Mouse (Mus musculus): ENCODE data around the gene Hint2. TPM values are rescaled to one million over a fixed set of nuclear protein-coding genes. Genes with fewer than 3 reads are reported as not detected.

Gene Hint2
- total RNA-seq, 4 experiments from 2014 or later: 25.3 to 39.2 (median 37.6) TPM

GRCm38 (mm10) chr4:43604751-43605685 lies 51.2 kb downstream of the Hint2 start:
- no peak for DNase-seq (ENCODE audit: low spot score in 2 of 2)

Small RNA genes lying within 50 kb of the gene (microRNA-seq; reads per million reads assigned to microRNA genes)
- gene Gm25262: 0 reads per million in 2 experiments

Other genes with a start within 250 kb of the Hint2 start
- gene Fam166b, start 227.3 kb downstream of the Hint2 start, total RNA-seq (2022): 1 to 10 TPM in 2 of 4 experiments, under 1 TPM in 2; 0.31 to 3.7 (median 1.3) TPM
- 10 to 100 TPM; 76.6 to 82.7 (median 81.8) TPM for gene Tesk1, start 214.5 kb downstream of the Hint2 start, total RNA-seq (2022)
- gene Cd72, start 201.8 kb downstream of the Hint2 start, total RNA-seq (2022): 1 to 10 TPM in 1 of 4 experiments, under 1 TPM in 2, not detected in 1; 0.49 to 1.2 (median 0.81) TPM
- not detected for gene Sit1, start 172.7 kb downstream of the Hint2 start, total RNA-seq (2022)
- gene Ccdc107, start 163.6 kb downstream of the Hint2 start, total RNA-seq (2022): 10 to 100 TPM; 22.1 to 30.0 (median 27.6) TPM
- gene Arhgef39, start 156.8 kb downstream of the Hint2 start, total RNA-seq (2022): 1 to 10 TPM in 1 of 4 experiments, not detected in 3; 1.0 TPM
- under 1 TPM in 1 of 4 experiments, not detected in 3; 0.65 TPM for gene Car9, start 149.5 kb downstream of the Hint2 start, total RNA-seq (2022)
- 1 to 10 TPM; 6.7 to 9.4 (median 9.0) TPM for gene Tpm2, start 132.7 kb downstream of the Hint2 start, total RNA-seq (2022)
- gene Creb3, start 94.1 kb downstream of the Hint2 start, total RNA-seq (2022): 10 to 100 TPM; 63.3 to 89.5 (median 69.0) TPM
- 10 to 100 TPM; 39.3 to 62.9 (median 50.6) TPM for gene Tln1, start 93.8 kb downstream of the Hint2 start, total RNA-seq (2022)
- gene Rgp1, start 77.8 kb downstream of the Hint2 start, total RNA-seq (2022): 10 to 100 TPM; 46.2 to 69.0 (median 51.0) TPM
- gene Gba2, start 77.6 kb downstream of the Hint2 start, total RNA-seq (2022): 10 to 100 TPM; 58.7 to 64.7 (median 60.9) TPM
- gene Msmp, start 72.0 kb downstream of the Hint2 start, total RNA-seq (2022): not detected
- gene Npr2, start 24.5 kb downstream of the Hint2 start, total RNA-seq (2022): 10 to 100 TPM; 54.6 to 68.4 (median 59.4) TPM
- gene Spag8, start 2.9 kb downstream of the Hint2 start, total RNA-seq (2022): 1 to 10 TPM; 1.5 to 2.7 (median 2.0) TPM
- 10 to 100 TPM; 66.0 to 71.0 (median 68.4) TPM for gene Tmem8b, start 12.5 kb upstream of the Hint2 start, total RNA-seq (2022)
- 1 to 10 TPM in 3 of 4 experiments, under 1 TPM in 1; 0.84 to 1.5 (median 1.1) TPM for gene Fam221b, start 12.7 kb upstream of the Hint2 start, total RNA-seq (2022)
- gene Olfr70, start 44.3 kb upstream of the Hint2 start, total RNA-seq (2022): not detected
- gene Olfr71, start 53.8 kb upstream of the Hint2 start, total RNA-seq (2022): not detected
- 1 to 10 TPM in 2 of 4 experiments, under 1 TPM in 2; 0.53 to 1.3 (median 0.93) TPM for gene Hrct1, start 70.7 kb upstream of the Hint2 start, total RNA-seq (2022)
- 1 to 10 TPM in 2 of 4 experiments, under 1 TPM in 2; 0.50 to 1.2 (median 0.94) TPM for gene Spaar, start 73.6 kb upstream of the Hint2 start, total RNA-seq (2022)
- gene Olfr159, start 114.5 kb upstream of the Hint2 start, total RNA-seq (2022): not detected
- not detected for gene Olfr156, start 167.4 kb upstream of the Hint2 start, total RNA-seq (2022)
- not detected for gene Olfr157, start 183.7 kb upstream of the Hint2 start, total RNA-seq (2022)
- not detected for gene Olfr155, start 195.1 kb upstream of the Hint2 start, total RNA-seq (2022)
- 10 to 100 TPM in 1 of 4 experiments, 1 to 10 TPM in 3; 7.3 to 10.3 (median 7.8) TPM for gene Reck, start 219.1 kb upstream of the Hint2 start, total RNA-seq (2022)